In the genomic region with DNA sequence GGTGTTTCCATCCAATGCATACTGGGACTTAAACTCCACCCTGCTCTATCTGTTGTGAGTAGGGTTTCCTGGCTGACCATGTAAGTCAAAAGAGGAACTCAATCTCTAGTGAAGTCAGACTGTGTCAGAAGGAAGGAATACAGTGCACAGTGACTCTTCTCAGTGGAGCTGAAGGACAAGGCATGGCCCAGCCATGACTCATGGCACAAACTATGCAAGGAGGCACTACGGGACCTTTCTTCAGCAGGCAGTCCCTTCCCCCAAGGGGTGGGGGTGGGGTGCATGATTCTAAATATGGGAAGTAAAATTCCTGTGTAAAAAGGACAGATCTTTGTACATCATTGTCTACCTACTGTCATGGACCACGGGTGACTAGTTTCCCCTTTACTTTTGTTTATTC, we compare ENCODE assay signal across 16 mouse cellular contexts. TPM values are rescaled to one million over a fixed set of nuclear protein-coding genes. Genes with fewer than 3 reads are reported as not detected.
DNase-seq lines count a peak whose midpoint lies in the region; ATAC-seq lines count a peak whose summit lies in the region.
"Had no signal": no experiment of that assay in that cellular context is flagged by ENCODE, and none has a peak within 500 bp of the region (broad histone marks: within the 10 kb centered on the region; RNA-seq: fewer than 3 reads in every experiment).

No protein-coding gene starts in this region.

- ATAC-seq in neutrophil, adult 5-6 weeks (ENCODE audit: extremely low read depth, insufficient number of reproducible peaks, low FRiP score, poor library complexity, severe bottlenecking), result peak; percentile 87
- ATAC-seq in hindbrain, embryonic 13.5 days (ENCODE audit: low FRiP score), result no peak
- ATAC-seq: CD4-positive, CD25-positive, alpha-beta regulatory T cell, adult 4 months; hindbrain, embryonic 16.5 days had no signal

- H3K27ac ChIP-seq in hindbrain, embryonic 13.5 days, result no peak overlapping the region
- H3K27ac ChIP-seq: embryonic facial prominence, embryonic 10.5 days; forebrain, embryonic 12.5 days; limb, embryonic 10.5 days; liver, embryonic 15.5 days had no signal

- H3K36me3 ChIP-seq in hindbrain, embryonic 13.5 days, result no peaks in the 10 kb centered on the region
- H3K36me3 ChIP-seq: embryonic facial prominence, embryonic 10.5 days; forebrain, embryonic 12.5 days; limb, embryonic 10.5 days; liver, embryonic 15.5 days had no signal

- no peak overlapping the region for H3K4me3 ChIP-seq in hindbrain, embryonic 13.5 days
- H3K4me3 ChIP-seq: embryonic facial prominence, embryonic 10.5 days; forebrain, embryonic 12.5 days; limb, embryonic 10.5 days; liver, embryonic 15.5 days had no signal

- no peaks in the 10 kb centered on the region for H3K4me1 ChIP-seq in hindbrain, embryonic 13.5 days (replicated peaks)
- H3K4me1 ChIP-seq: embryonic facial prominence, embryonic 10.5 days; forebrain, embryonic 12.5 days; limb, embryonic 10.5 days; liver, embryonic 15.5 days had no signal

- peak; percentile 18 for DNase-seq in kidney, adult 9 months
- no peak for DNase-seq in kidney, postnatal 14 days
- DNase-seq in Muller cell, postnatal 12 days (ENCODE audit: inconsistent ontology term), result peak; percentile 88
- DNase-seq in c-Kit-positive CD71-negative TER-119-negative erythroid progenitor cells, embryonic 14.5 days (ENCODE audit: low read depth), result peak; percentile 45
- no peak for DNase-seq in layer of hippocampus, postnatal 36 days
- DNase-seq in kidney, postnatal 36 days, result no peak
- DNase-seq: cerebellum, adult 9-11 months; spleen, adult 18-20 months had no signal

- H3K27me3 ChIP-seq in hindbrain, embryonic 13.5 days, result no peaks in the 10 kb centered on the region
- H3K27me3 ChIP-seq: forebrain, embryonic 12.5 days; liver, embryonic 15.5 days had no signal

- H3K9ac ChIP-seq in hindbrain, embryonic 13.5 days, result no peak overlapping the region
- H3K9ac ChIP-seq: forebrain, embryonic 12.5 days; liver, embryonic 15.5 days had no signal

- H3K9me3 ChIP-seq in hindbrain, embryonic 13.5 days, result peaks cover 7% of the 10 kb centered on the region; the same call in 1 of the 2 replicates
- H3K9me3 ChIP-seq: embryonic facial prominence, embryonic 10.5 days; limb, embryonic 10.5 days; liver, embryonic 15.5 days had no signal

- 83% methylated on average over 2 of the region's 2 CpGs for WGBS in hindbrain, embryonic 13.5 days

- no peak overlapping the region for H3K4me2 ChIP-seq in hindbrain, embryonic 13.5 days
- H3K4me2 ChIP-seq: forebrain, embryonic 12.5 days; liver, embryonic 15.5 days had no signal

RNA-seq across cellular contexts. Expression of a gene that starts 27.3 kb away (rescaled TPM):
- not detected in 2 replicates for total RNA-seq in neutrophil, adult 5-6 weeks (2017)
- total RNA-seq in layer of hippocampus, postnatal 36 days (2021), result 1 to 10 TPM; 1.5 to 2.0 TPM
- 1.7 and 1.9 TPM in 2 replicates for polyA plus RNA-seq in hindbrain, embryonic 13.5 days (2015; fragmentation: Nextera tagmentation; extraction: Ambion mirVana)
- polyA plus RNA-seq: CD4-positive, CD25-positive, alpha-beta regulatory T cell, adult 4 months had no signal

Comparison
In these comparisons a context has a peak if more than half of its experiments do, and no peak if none do; other contexts are left out.
1. DNase-seq: peak in kidney, adult 9 months (single experiment), Muller cell, postnatal 12 days (single experiment) and c-Kit-positive CD71-negative TER-119-negative erythroid progenitor cells, embryonic 14.5 days (single experiment); none in kidney, postnatal 14 days (single experiment), layer of hippocampus, postnatal 36 days (0 of 2) and kidney, postnatal 36 days (0 of 2).